Mouse (Mus musculus): ENCODE data around the gene Axin2. TPM values are rescaled to one million over a fixed set of nuclear protein-coding genes. Genes with fewer than 3 reads are reported as not detected.

Gene Axin2
- polyA plus RNA-seq, 1 experiment from 2014 or later = 7.2 TPM

DNA sequence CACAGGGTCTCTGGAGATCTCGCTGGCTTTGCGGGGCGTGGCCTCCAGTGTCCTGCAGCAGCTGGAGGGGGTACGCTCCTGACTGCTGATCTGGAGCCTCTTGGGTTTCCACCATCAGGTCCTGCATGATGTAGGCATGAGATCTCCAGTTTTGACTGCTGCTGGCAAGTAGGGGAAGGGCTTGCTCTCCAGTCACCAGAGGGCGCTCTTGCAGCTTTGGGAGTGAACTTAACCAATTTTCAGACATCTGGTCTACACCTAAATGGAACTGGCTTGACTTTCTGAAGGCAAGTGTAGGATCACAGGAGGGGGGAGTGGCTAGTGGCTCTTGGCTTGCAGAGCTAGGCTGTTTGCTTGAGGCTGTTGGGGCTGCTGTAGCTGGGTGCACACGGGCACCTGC, 5.1 kb downstream of the Axin2 start:
- Histone ChIP-seq H3K4me1 (ENCODE audit: control insufficient read depth, insufficient read depth, low read depth, low read length) (peaks cover 69% of the 10 kb centered on the region), H3K27me3 (replicated peaks; ENCODE audit: control insufficient read depth, insufficient read depth, low read length) (no peaks in the 10 kb centered on the region), H3K9ac (ENCODE audit: low read depth, low read length) (peak overlapping the region; percentile 50; the same call in 1 of the 2 replicates), H3K27ac (ENCODE audit: low read depth, low read length) (peak overlapping the region; percentile 55), H3K4me2 (ENCODE audit: low read length) (peak overlapping the region; percentile 93), H3K4me3 (ENCODE audit: low read length) (peak overlapping the region; percentile 93), H3K36me3 (ENCODE audit: control insufficient read depth, insufficient read depth, low read length) (no peaks in the 10 kb centered on the region), H3K9me3 (ENCODE audit: control insufficient read depth, low read length) (no peaks in the 10 kb centered on the region)
- 15% methylated on average over 6 of the region's 6 CpGs for WGBS
- ATAC-seq = peak; percentile 12; the same call in 1 of the 2 replicates

GRCm38 (mm10) chr11:108925826-108926225, 5.7 kb downstream of the Axin2 start:
- H3K27ac ChIP-seq (ENCODE audit: low read depth, low read length) = peak overlapping the region; percentile 55

GRCm38 (mm10) chr11:108926345-108927092, 6.4 kb downstream of the Axin2 start:
- Histone ChIP-seq H3K4me3 (ENCODE audit: low read length) (peak overlapping the region; percentile 22), H3K9ac (ENCODE audit: low read depth, low read length) (peak overlapping the region; percentile 24), H3K9me3 (ENCODE audit: control insufficient read depth, low read length) (no peaks in the 10 kb centered on the region), H3K36me3 (ENCODE audit: control insufficient read depth, insufficient read depth, low read length) (no peaks in the 10 kb centered on the region), H3K27ac (ENCODE audit: low read depth, low read length) (peak overlapping the region; percentile 55), H3K27me3 (replicated peaks; ENCODE audit: control insufficient read depth, insufficient read depth, low read length) (no peaks in the 10 kb centered on the region), H3K4me2 (ENCODE audit: low read length) (peak overlapping the region; percentile 93), H3K4me1 (ENCODE audit: control insufficient read depth, insufficient read depth, low read depth, low read length) (peaks cover 80% of the 10 kb centered on the region)
- no peak for ATAC-seq
- WGBS = 46% methylated on average over 10 of the region's 10 CpGs

More at GRCm38 (mm10) chr11:108925826-108926225, 5.7 kb downstream of the Axin2 start:
- H3K4me1 ChIP-seq (ENCODE audit: control insufficient read depth, insufficient read depth, low read depth, low read length) = peaks cover 75% of the 10 kb centered on the region
- H3K4me2 ChIP-seq (ENCODE audit: low read length) = peak overlapping the region; percentile 93
- ATAC-seq = no peak
- H3K27me3 ChIP-seq (replicated peaks; ENCODE audit: control insufficient read depth, insufficient read depth, low read length) = no peaks in the 10 kb centered on the region
- 62% methylated on average over 9 of the region's 9 CpGs for WGBS
- H3K36me3 ChIP-seq (ENCODE audit: control insufficient read depth, insufficient read depth, low read length) = no peaks in the 10 kb centered on the region
- H3K9me3 ChIP-seq (ENCODE audit: control insufficient read depth, low read length) = no peaks in the 10 kb centered on the region
- H3K9ac ChIP-seq (ENCODE audit: low read depth, low read length) = peak overlapping the region; percentile 37; the same call in 1 of the 2 replicates
- H3K4me3 ChIP-seq (ENCODE audit: low read length) = peak overlapping the region; percentile 93

GRCm38 (mm10) chr11:108927093-108927444, 6.9 kb downstream of the Axin2 start:
- Histone ChIP-seq H3K27me3 (replicated peaks; ENCODE audit: control insufficient read depth, insufficient read depth, low read length) (no peaks in the 10 kb centered on the region), H3K4me3 (ENCODE audit: low read length) (peak overlapping the region; percentile 22), H3K4me2 (ENCODE audit: low read length) (peak overlapping the region; percentile 93), H3K36me3 (ENCODE audit: control insufficient read depth, insufficient read depth, low read length) (no peaks in the 10 kb centered on the region), H3K4me1 (ENCODE audit: control insufficient read depth, insufficient read depth, low read depth, low read length) (peaks cover 80% of the 10 kb centered on the region), H3K9me3 (ENCODE audit: control insufficient read depth, low read length) (no peaks in the 10 kb centered on the region), H3K9ac (ENCODE audit: low read depth, low read length) (peak overlapping the region; percentile 24), H3K27ac (ENCODE audit: low read depth, low read length) (peak overlapping the region; percentile 55)
- no peak for ATAC-seq
- 19% methylated on average over 13 of the region's 13 CpGs for whole genome bisulfite sequencing

DNA sequence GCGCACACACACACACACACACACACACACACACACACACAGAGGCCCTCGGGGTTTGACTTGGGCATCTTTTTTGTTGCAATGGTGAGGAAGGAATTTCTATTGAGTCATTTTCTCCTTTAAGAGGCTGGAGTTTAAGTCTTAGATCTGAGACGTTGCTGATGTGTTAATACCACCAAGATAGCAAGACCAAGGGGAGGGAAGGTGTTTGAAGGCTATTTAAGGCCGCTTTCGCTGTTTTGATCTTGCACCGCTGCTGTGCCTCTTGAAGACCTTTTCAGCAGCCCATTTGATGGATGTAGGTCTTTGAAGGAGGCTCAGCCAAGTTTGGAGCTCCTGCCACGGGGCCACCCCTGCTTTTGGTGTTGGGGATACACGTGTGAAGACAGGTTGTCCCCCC, 7.9 kb downstream of the Axin2 start:
- WGBS = 36% methylated on average over 8 of the region's 8 CpGs
- H3K4me1 ChIP-seq (ENCODE audit: control insufficient read depth, insufficient read depth, low read depth, low read length) = peaks cover 71% of the 10 kb centered on the region
- peak overlapping the region; percentile 24 for H3K4me2 ChIP-seq (ENCODE audit: low read length)
- H3K36me3 ChIP-seq (ENCODE audit: control insufficient read depth, insufficient read depth, low read length) = no peaks in the 10 kb centered on the region; the same call in 1 of the 2 replicates
- H3K27me3 ChIP-seq (replicated peaks; ENCODE audit: control insufficient read depth, insufficient read depth, low read length) = no peaks in the 10 kb centered on the region
- no peak for ATAC-seq
- no peaks in the 10 kb centered on the region for H3K9me3 ChIP-seq (ENCODE audit: control insufficient read depth, low read length)
- H3K27ac ChIP-seq (ENCODE audit: low read depth, low read length) = no peak overlapping the region; the same call in 1 of the 2 replicates
- no peak overlapping the region for H3K9ac ChIP-seq (ENCODE audit: low read depth, low read length)
- H3K4me3 ChIP-seq (ENCODE audit: low read length) = no peak overlapping the region

DNA sequence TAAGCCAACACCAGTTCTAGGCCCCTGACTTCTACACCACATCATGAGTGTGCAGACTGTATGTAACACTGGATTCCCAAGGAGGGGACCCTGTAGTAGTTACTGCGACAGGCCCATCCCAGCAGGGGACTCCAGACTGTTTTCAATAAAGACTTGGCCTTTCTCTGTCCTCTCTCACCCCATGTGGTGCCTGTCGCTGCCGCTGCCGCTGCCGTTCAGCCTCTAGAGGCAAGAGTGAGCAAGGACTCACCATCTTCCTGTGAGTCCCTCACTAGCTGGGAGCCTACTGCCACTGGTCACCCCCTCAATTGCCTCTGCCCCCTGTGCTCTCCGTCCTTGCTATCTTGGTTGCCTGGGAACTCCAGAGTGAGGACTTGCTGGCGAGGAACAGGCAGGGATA, 8.6 kb downstream of the Axin2 start:
- Histone ChIP-seq H3K9me3 (ENCODE audit: control insufficient read depth, low read length) (no peaks in the 10 kb centered on the region), H3K4me1 (ENCODE audit: control insufficient read depth, insufficient read depth, low read depth, low read length) (peaks cover 68% of the 10 kb centered on the region), H3K27ac (ENCODE audit: low read depth, low read length) (no peak overlapping the region), H3K4me2 (ENCODE audit: low read length) (peak overlapping the region; percentile 24), H3K27me3 (replicated peaks; ENCODE audit: control insufficient read depth, insufficient read depth, low read length) (no peaks in the 10 kb centered on the region), H3K9ac (ENCODE audit: low read depth, low read length) (no peak overlapping the region), H3K4me3 (ENCODE audit: low read length) (no peak overlapping the region; the same call in 1 of the 2 replicates), H3K36me3 (ENCODE audit: control insufficient read depth, insufficient read depth, low read length) (no peaks in the 10 kb centered on the region; the same call in 1 of the 2 replicates)
- ATAC-seq = no peak
- WGBS = 17% methylated on average over 7 of the region's 7 CpGs

DNA sequence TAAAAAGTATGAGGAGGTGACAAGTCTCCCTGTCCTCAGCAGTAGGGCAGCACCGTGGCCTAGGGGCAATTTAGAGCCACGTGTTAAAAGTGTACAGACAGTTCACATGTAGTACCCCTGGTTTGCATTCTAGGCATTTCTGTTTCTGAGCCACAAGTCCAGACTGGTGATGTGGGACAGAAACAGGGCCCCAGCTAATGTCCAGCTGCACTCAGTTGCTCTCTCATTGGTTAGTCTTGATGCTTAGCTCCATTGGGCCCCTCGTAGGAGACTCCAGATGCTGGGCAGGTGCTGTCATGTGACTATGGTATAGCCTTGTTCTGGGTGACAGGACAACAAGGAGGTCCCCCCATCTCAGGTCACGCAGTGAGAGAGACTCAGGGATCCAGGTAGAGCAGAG, 9.0 kb downstream of the Axin2 start:
- no peak for ATAC-seq
- Histone ChIP-seq H3K4me2 (ENCODE audit: low read length) (peak overlapping the region; percentile 24), H3K9ac (ENCODE audit: low read depth, low read length) (no peak overlapping the region), H3K9me3 (ENCODE audit: control insufficient read depth, low read length) (no peaks in the 10 kb centered on the region), H3K27ac (ENCODE audit: low read depth, low read length) (no peak overlapping the region), H3K36me3 (ENCODE audit: control insufficient read depth, insufficient read depth, low read length) (no peaks in the 10 kb centered on the region; the same call in 1 of the 2 replicates), H3K4me3 (ENCODE audit: low read length) (no peak overlapping the region; the same call in 1 of the 2 replicates), H3K4me1 (ENCODE audit: control insufficient read depth, insufficient read depth, low read depth, low read length) (peaks cover 68% of the 10 kb centered on the region), H3K27me3 (replicated peaks; ENCODE audit: control insufficient read depth, insufficient read depth, low read length) (no peaks in the 10 kb centered on the region)
- WGBS = 43% methylated on average over 4 of the region's 4 CpGs

GRCm38 (mm10) chr11:108929700-108930099, 9.6 kb downstream of the Axin2 start:
- Histone ChIP-seq H3K4me2 (ENCODE audit: low read length) (no peak overlapping the region), H3K4me3 (ENCODE audit: low read length) (no peak overlapping the region), H3K36me3 (ENCODE audit: control insufficient read depth, insufficient read depth, low read length) (no peaks in the 10 kb centered on the region; the same call in 1 of the 2 replicates), H3K4me1 (ENCODE audit: control insufficient read depth, insufficient read depth, low read depth, low read length) (peaks cover 63% of the 10 kb centered on the region), H3K27me3 (replicated peaks; ENCODE audit: control insufficient read depth, insufficient read depth, low read length) (no peaks in the 10 kb centered on the region), H3K27ac (ENCODE audit: low read depth, low read length) (no peak overlapping the region), H3K9me3 (ENCODE audit: control insufficient read depth, low read length) (no peaks in the 10 kb centered on the region), H3K9ac (ENCODE audit: low read depth, low read length) (0 out of 2 replicates have a peak overlapping the region, but pooled peaks have one; percentile 29)
- ATAC-seq = no peak
- 62% methylated on average over 6 of the region's 6 CpGs for WGBS

DNA sequence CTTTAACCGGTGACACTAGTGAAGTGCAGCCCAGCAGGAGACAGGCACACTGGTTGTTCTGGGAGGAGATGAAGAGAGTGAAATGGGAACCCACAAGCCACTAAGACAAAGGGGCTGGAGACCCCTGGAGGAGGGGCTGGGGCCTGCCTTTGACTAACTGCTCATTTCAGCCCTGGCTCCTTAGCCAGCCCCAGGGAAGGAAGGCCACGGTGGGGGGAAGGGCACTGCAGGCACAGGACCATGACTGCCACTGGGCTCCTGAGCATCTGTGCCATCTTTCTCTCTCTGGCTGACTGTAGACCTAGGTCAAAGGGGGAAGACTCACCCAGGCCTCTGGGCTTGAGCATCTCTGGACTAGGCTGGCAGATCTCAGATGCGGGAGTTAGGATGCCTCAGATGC, 10.5 kb downstream of the Axin2 start:
- Histone ChIP-seq H3K36me3 (ENCODE audit: control insufficient read depth, insufficient read depth, low read length) (no peaks in the 10 kb centered on the region; the same call in 1 of the 2 replicates), H3K27ac (ENCODE audit: low read depth, low read length) (peak overlapping the region; percentile 46; the same call in 1 of the 2 replicates), H3K9me3 (ENCODE audit: control insufficient read depth, low read length) (no peaks in the 10 kb centered on the region), H3K27me3 (replicated peaks; ENCODE audit: control insufficient read depth, insufficient read depth, low read length) (no peaks in the 10 kb centered on the region), H3K9ac (ENCODE audit: low read depth, low read length) (no peak overlapping the region; the same call in 1 of the 2 replicates), H3K4me2 (ENCODE audit: low read length) (peak overlapping the region; percentile 24; the same call in 1 of the 2 replicates), H3K4me1 (ENCODE audit: control insufficient read depth, insufficient read depth, low read depth, low read length) (peaks cover 62% of the 10 kb centered on the region), H3K4me3 (ENCODE audit: low read length) (no peak overlapping the region)
- no peak for ATAC-seq
- WGBS = 42% methylated on average over 2 of the region's 3 CpGs
